Mouse (Mus musculus) MEL (cell line): ENCODE data around the gene Dnajc11. TPM values are rescaled to one million over a fixed set of nuclear protein-coding genes. Genes with fewer than 3 reads are reported as not detected.

Experiments
- DNase-seq: peaks from one replicate; pipeline ENCODE4 v3.0.0; 2011; ENCODE audit warnings: low read depth, low spot score
- H3K27ac ChIP-seq: 2 replicates; pipeline ENCODE4 v1.5.1; 2012; ENCODE audit warnings: low read depth, mild to moderate bottlenecking, control low read depth, low read length, moderate library complexity; ENCODE audit not compliant: control insufficient read depth
- H3K27me3 ChIP-seq, 2 experiments: fragments of 150-350 bp in 1 of 2; sonication (generic) in 1 of 2; 2 replicates each; pipeline ENCODE4 v1.6.1; 2012; ENCODE audit warnings: low read length in 2 of 2, mild to moderate bottlenecking in 2 of 2, improper control_type of control experiment in 1 of 2, moderate library complexity in 1 of 2; ENCODE audit not compliant: insufficient read depth in 2 of 2, control insufficient read depth in 1 of 2
- H3K36me3 ChIP-seq, 2 experiments: 2 replicates each; pipeline ENCODE4 v1.6.1; 2012 to 2014; ENCODE audit warnings: low read length in 2 of 2, improper control_type of control experiment in 1 of 2, inconsistent platforms in 1 of 2, mild to moderate bottlenecking in 1 of 2; ENCODE audit not compliant: insufficient read depth in 2 of 2, control insufficient read depth in 1 of 2
- H3K4me1 ChIP-seq, 2 experiments: fragments of 150-350 bp in 1 of 2; sonication (generic) in 1 of 2; 2 replicates each; pipeline ENCODE4 v1.6.1; 2012; ENCODE audit warnings: low read length in 2 of 2, improper control_type of control experiment in 1 of 2, mild to moderate bottlenecking in 1 of 2; ENCODE audit not compliant: insufficient read depth in 2 of 2, control insufficient read depth in 1 of 2
- H3K4me3 ChIP-seq, 2 experiments: fragments of 150-350 bp in 1 of 2; sonication (generic) in 1 of 2; 2 replicates each; pipeline ENCODE4 v1.5.1; 2012; ENCODE audit warnings: low read depth in 2 of 2, low read length in 2 of 2, mild to moderate bottlenecking in 2 of 2, moderate library complexity in 2 of 2, control low read depth in 1 of 2, improper control_type of control experiment in 1 of 2; ENCODE audit not compliant: control insufficient read depth in 1 of 2, insufficient read depth in 1 of 2
- H3K79me2 ChIP-seq: 2 replicates; pipeline ENCODE4 v1.6.1; 2012; ENCODE audit warnings: mild to moderate bottlenecking, low read length, moderate library complexity; ENCODE audit not compliant: control insufficient read depth, poor library complexity, insufficient read depth
- H3K9ac ChIP-seq: 2 replicates; pipeline ENCODE4 v1.6.1; 2012; ENCODE audit warnings: low read depth, mild to moderate bottlenecking, control low read depth, low read length, moderate library complexity; ENCODE audit not compliant: control insufficient read depth, poor library complexity, severe bottlenecking
- H3K9me3 ChIP-seq: fragments of 150-350 bp; sonication (generic); replicated peaks from 2 replicates; pipeline ENCODE4 v1.6.1; 2012; ENCODE audit warnings: mild to moderate bottlenecking, low read length, improper control_type of control experiment, moderate library complexity; ENCODE audit not compliant: insufficient read depth
- BHLHE40 ChIP-seq: IDR thresholded peaks from 2 replicates; pipeline ENCODE4 v1.6.1; 2012; ENCODE audit warnings: low read depth, mild to moderate bottlenecking, inconsistent platforms, low read length, improper control_type of control experiment, borderline replicate concordance
- CHD1 ChIP-seq: IDR thresholded peaks from 2 replicates; pipeline ENCODE4 v1.6.1; 2012; ENCODE audit warnings: low read depth, mild to moderate bottlenecking, inconsistent platforms, low read length, improper control_type of control experiment
- CHD2 ChIP-seq: IDR thresholded peaks from 2 replicates; pipeline ENCODE4 v1.6.1; 2011; ENCODE audit warnings: low read length, improper control_type of control experiment
- CTCF ChIP-seq, 3 experiments: IDR thresholded peaks in 2 of 3; conservative IDR thresholded peaks in 1 of 3; 2 replicates each; pipeline ENCODE4 v1.5.1; 2011 to 2012; ENCODE audit warnings: low read length in 3 of 3, low read depth in 2 of 3, mild to moderate bottlenecking in 2 of 3, improper control_type of control experiment in 1 of 3, inconsistent platforms in 1 of 3, mixed read lengths in 1 of 3, moderate library complexity in 1 of 3; ENCODE audit not compliant: control insufficient read depth in 1 of 3, insufficient read depth in 1 of 3, poor library complexity in 1 of 3, severe bottlenecking in 1 of 3
- ELF1 ChIP-seq: IDR thresholded peaks from 2 replicates; pipeline ENCODE4 v1.6.1; 2014; ENCODE audit warnings: low read depth, mild to moderate bottlenecking, inconsistent platforms, low read length, improper control_type of control experiment, moderate library complexity
- EP300 ChIP-seq, 2 experiments: IDR thresholded peaks; 2 replicates each; pipeline ENCODE4 v1.6.1; 2011; ENCODE audit warnings: improper control_type of control experiment in 2 of 2, low read length in 2 of 2, low read depth in 1 of 2, mild to moderate bottlenecking in 1 of 2
- ETS1 ChIP-seq: IDR thresholded peaks from 2 replicates; pipeline ENCODE4 v1.6.1; 2012; ENCODE audit warnings: low read depth, mild to moderate bottlenecking, inconsistent platforms, low read length, improper control_type of control experiment, moderate library complexity
- GABPA ChIP-seq: IDR thresholded peaks from 2 replicates; pipeline ENCODE4 v1.6.1; 2012; ENCODE audit warnings: low read depth, mild to moderate bottlenecking, inconsistent platforms, low read length, improper control_type of control experiment, moderate library complexity
- GATA1 ChIP-seq: IDR thresholded peaks from 2 replicates; pipeline ENCODE4 v1.6.1; 2011; ENCODE audit warnings: low read depth, low read length, improper control_type of control experiment
- HCFC1 ChIP-seq: IDR thresholded peaks from 2 replicates; pipeline ENCODE4 v1.6.1; 2012; ENCODE audit warnings: low read depth, mild to moderate bottlenecking, inconsistent platforms, low read length, improper control_type of control experiment, moderate library complexity
- JUND ChIP-seq: IDR thresholded peaks from 2 replicates; pipeline ENCODE4 v1.6.1; 2011; ENCODE audit warnings: low read depth, mild to moderate bottlenecking, improper control_type of control experiment, low read length
- KAT2A ChIP-seq: conservative IDR thresholded peaks from 2 replicates; pipeline ENCODE4 v1.6.1; 2012; ENCODE audit warnings: low read depth, low read length, improper control_type of control experiment, inconsistent platforms
- MAFK ChIP-seq: IDR thresholded peaks from 2 replicates; pipeline ENCODE4 v1.6.1; 2011; ENCODE audit warnings: low read depth, mild to moderate bottlenecking, low read length, improper control_type of control experiment, borderline replicate concordance
- MAX ChIP-seq: IDR thresholded peaks from 2 replicates; pipeline ENCODE4 v1.6.1; 2011; ENCODE audit warnings: low read length, improper control_type of control experiment
- MAZ ChIP-seq: IDR thresholded peaks from 2 replicates; pipeline ENCODE4 v1.6.1; 2012; ENCODE audit warnings: low read depth, mild to moderate bottlenecking, inconsistent platforms, low read length, improper control_type of control experiment
- MEF2A ChIP-seq: IDR thresholded peaks from 2 replicates; pipeline ENCODE4 v1.6.1; 2014; ENCODE audit warnings: low read depth, mild to moderate bottlenecking, inconsistent platforms, low read length, improper control_type of control experiment; ENCODE audit not compliant: poor library complexity, insufficient replicate concordance, severe bottlenecking; ENCODE audit errors: extremely low read depth
- MXI1 ChIP-seq: IDR thresholded peaks from 2 replicates; pipeline ENCODE4 v1.6.1; 2011; ENCODE audit warnings: mild to moderate bottlenecking, low read depth, low read length, improper control_type of control experiment
- MYB ChIP-seq: IDR thresholded peaks from 2 replicates; pipeline ENCODE4 v1.6.1; 2011; ENCODE audit warnings: mild to moderate bottlenecking, low read depth, low read length, improper control_type of control experiment
- MYC ChIP-seq: IDR thresholded peaks from 2 replicates; pipeline ENCODE4 v1.6.1; 2011; ENCODE audit warnings: low read depth, mild to moderate bottlenecking, low read length, improper control_type of control experiment, moderate library complexity
- NRF1 ChIP-seq: IDR thresholded peaks from 2 replicates; pipeline ENCODE4 v1.6.1; 2014; ENCODE audit warnings: low read depth, mild to moderate bottlenecking, inconsistent platforms, low read length, improper control_type of control experiment, moderate library complexity; ENCODE audit not compliant: poor library complexity, insufficient read depth, severe bottlenecking
- POLR2A ChIP-seq, 2 experiments: IDR thresholded peaks; 2 replicates each; pipeline ENCODE4 v1.6.1; 2011 to 2012; ENCODE audit warnings: low read length in 2 of 2, mild to moderate bottlenecking in 2 of 2, control low read depth in 1 of 2, improper control_type of control experiment in 1 of 2, low read depth in 1 of 2, moderate library complexity in 1 of 2; ENCODE audit not compliant: control insufficient read depth in 1 of 2, insufficient read depth in 1 of 2, poor library complexity in 1 of 2
- POLR2AphosphoS2 ChIP-seq: IDR thresholded peaks from 2 replicates; pipeline ENCODE4 v1.6.1; 2011; ENCODE audit warnings: low read length, improper control_type of control experiment
- POLR2AphosphoS5 ChIP-seq: IDR thresholded peaks from 2 replicates; pipeline ENCODE4 v1.6.1; 2012; ENCODE audit warnings: low read depth, borderline replicate concordance, mild to moderate bottlenecking, inconsistent platforms, low read length, moderate library complexity, mixed read lengths
- RAD21 ChIP-seq: IDR thresholded peaks from 2 replicates; pipeline ENCODE4 v1.6.1; 2011; ENCODE audit warnings: mild to moderate bottlenecking, low read depth, low read length, improper control_type of control experiment
- RCOR1 ChIP-seq: IDR thresholded peaks from 2 replicates; pipeline ENCODE4 v1.6.1; 2012; ENCODE audit warnings: low read depth, mild to moderate bottlenecking, inconsistent platforms, low read length, improper control_type of control experiment
- SIN3A ChIP-seq: IDR thresholded peaks from 2 replicates; pipeline ENCODE4 v1.6.1; 2012; ENCODE audit warnings: low read length, improper control_type of control experiment, inconsistent platforms
- SMC3 ChIP-seq: IDR thresholded peaks from 2 replicates; pipeline ENCODE4 v1.6.1; 2011; ENCODE audit warnings: low read depth, low read length, improper control_type of control experiment
- TAL1 ChIP-seq: IDR thresholded peaks from 2 replicates; pipeline ENCODE4 v1.6.1; 2012; ENCODE audit warnings: mild to moderate bottlenecking, inconsistent platforms, low read length, moderate library complexity, mixed read lengths
- TBP ChIP-seq: IDR thresholded peaks from 2 replicates; pipeline ENCODE4 v1.8.0; 2011; ENCODE audit warnings: low read depth, low read length, improper control_type of control experiment
- TCF12 ChIP-seq: IDR thresholded peaks from 2 replicates; pipeline ENCODE4 v1.6.1; 2014; ENCODE audit warnings: low read depth, mild to moderate bottlenecking, inconsistent platforms, low read length, improper control_type of control experiment, moderate library complexity
- UBTF ChIP-seq: IDR thresholded peaks from 2 replicates; pipeline ENCODE4 v1.6.1; 2012; ENCODE audit warnings: low read depth, mild to moderate bottlenecking, inconsistent platforms, low read length, improper control_type of control experiment, moderate library complexity, borderline replicate concordance; ENCODE audit not compliant: insufficient read depth
- USF1 ChIP-seq: IDR thresholded peaks from 2 replicates; pipeline ENCODE4 v1.6.1; 2014; ENCODE audit warnings: low read depth, mild to moderate bottlenecking, inconsistent platforms, low read length, improper control_type of control experiment, moderate library complexity
- USF2 ChIP-seq, 2 experiments: IDR thresholded peaks; 2 replicates each; pipeline ENCODE4 v1.6.1; 2011 to 2012; ENCODE audit warnings: improper control_type of control experiment in 2 of 2, low read length in 2 of 2, borderline replicate concordance in 1 of 2, inconsistent platforms in 1 of 2, low read depth in 1 of 2, mild to moderate bottlenecking in 1 of 2; ENCODE audit not compliant: insufficient read depth in 1 of 2
- ZKSCAN1 ChIP-seq: IDR thresholded peaks from 2 replicates; pipeline ENCODE4 v1.6.1; 2012; ENCODE audit warnings: low read depth, mild to moderate bottlenecking, inconsistent platforms, low read length, improper control_type of control experiment, moderate library complexity
- ZMIZ1 ChIP-seq: IDR thresholded peaks from 2 replicates; pipeline ENCODE4 v1.6.1; 2012; ENCODE audit warnings: low read depth, mild to moderate bottlenecking, inconsistent platforms, low read length, improper control_type of control experiment, moderate library complexity
- ZNF384 ChIP-seq: IDR thresholded peaks from 2 replicates; pipeline ENCODE4 v1.6.1; 2012; ENCODE audit warnings: low read depth, mild to moderate bottlenecking, inconsistent platforms, low read length, improper control_type of control experiment
- polyA plus RNA-seq, 2 experiments: library from polyadenylated mRNA; stranded (reverse) in 1 of 2; unstranded in 1 of 2; fragments of >175 nt in 1 of 2; fragments of >200 nt in 1 of 2; gene quantifications; 2 replicates each; pipeline versions ENCODE4 v1.2.1 to v1.2.4; 2012; ENCODE audit warnings: low replicate concordance in 2 of 2, low read depth in 1 of 2; ENCODE audit not compliant: insufficient read length in 2 of 2, insufficient read depth in 1 of 2, missing spikeins in 1 of 2
- total RNA-seq: library from RNA; depleted of rRNA; stranded (reverse); fragments of 300-350 nt; gene quantifications from 2 replicates; pipeline ENCODE4 v1.2.3, GENCODE M21; 2012

Gene Dnajc11
- total and polyA plus RNA-seq, 3 experiments, result 128 to 278 (median 157) TPM

DNA sequence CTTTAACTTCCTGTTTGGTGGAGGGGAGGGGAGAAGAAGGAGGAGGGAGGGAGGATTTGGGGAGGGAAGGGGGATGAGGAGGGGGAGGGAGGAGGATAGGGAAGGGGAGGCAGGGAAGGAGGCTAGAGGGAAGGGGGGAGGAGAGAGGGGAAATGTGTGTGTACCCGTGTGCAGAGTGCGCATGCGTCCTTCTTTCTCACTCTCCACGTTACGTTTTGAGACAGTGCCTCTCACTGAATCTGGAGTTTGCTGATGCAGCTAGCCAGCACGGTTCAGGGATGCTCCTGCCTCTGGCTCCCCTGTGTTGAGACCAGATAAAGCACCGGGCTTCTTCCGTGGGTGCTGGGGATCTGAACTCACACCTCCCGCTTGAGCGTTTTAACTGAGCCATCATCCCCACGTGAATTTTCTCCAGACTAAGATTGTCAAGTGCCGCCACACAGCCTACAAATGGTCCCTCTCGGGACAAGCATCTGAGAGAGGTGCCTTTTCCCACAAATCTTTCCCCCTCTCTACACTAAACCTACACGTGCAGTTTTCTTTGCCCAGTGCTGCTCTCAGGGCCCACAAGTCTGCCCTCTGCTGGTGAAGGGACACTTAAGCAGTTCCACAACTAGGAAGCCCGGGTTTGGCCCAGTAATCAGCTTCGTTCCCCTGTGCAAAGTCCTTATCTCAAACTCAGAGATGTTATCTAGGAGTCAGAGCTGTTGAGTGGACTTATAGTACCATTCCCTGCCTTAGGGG, 13.4 kb upstream of the Dnajc11 start:
- Histone ChIP-seq H3K79me2 (no peaks in the 10 kb centered on the region), H3K36me3 (no peaks in the 10 kb centered on the region), H3K4me3 (no peak overlapping the region), H3K9ac (no peak overlapping the region), H3K27ac (no peak overlapping the region), H3K4me1 (peaks cover 0 to 4% of the 10 kb centered on the region in 2 experiments; a peak in 1 of 4 replicates), H3K9me3 (no peaks in the 10 kb centered on the region), H3K27me3 (no peaks in the 10 kb centered on the region)
- peak; percentile 57 for DNase-seq
- no peak for TF ChIP-seq ELF1
- TF ChIP-seq USF1, result no peak
- 0 out of 2 replicates have a peak, but pooled peaks have one; percentile 20 for TF ChIP-seq MYC
- TF ChIP-seq POLR2A (IDR thresholded peaks at IDR 0.05; ENCODE audit: control insufficient read depth in 1 of 2, insufficient read depth in 1 of 2, low read depth in 1 of 2, low read length in 2 of 2, poor library complexity in 1 of 2), result no peak
- no peak for TF ChIP-seq SIN3A
- no peak for TF ChIP-seq TCF12
- TF ChIP-seq JUND, result no peak
- TF ChIP-seq USF2 (IDR thresholded peaks at IDR 0.05; ENCODE audit: borderline replicate concordance in 1 of 2, insufficient read depth in 1 of 2, low read depth in 1 of 2, low read length in 2 of 2), result no peak
- TF ChIP-seq CTCF (IDR thresholded peaks at IDR 0.05 in 2 of 3, conservative IDR thresholded peaks at IDR 0.05 in 1 of 3; ENCODE audit: control insufficient read depth in 1 of 3, insufficient read depth in 1 of 3, low read depth in 2 of 3, low read length in 3 of 3, poor library complexity in 1 of 3, severe bottlenecking in 1 of 3), result peak; percentile 63 to 76 (median 64)
- no peak for TF ChIP-seq RCOR1
- TF ChIP-seq TBP, result no peak
- TF ChIP-seq RAD21, result peak; percentile 41
- TF ChIP-seq CHD2, result no peak
- TF ChIP-seq ZMIZ1, result no peak
- TF ChIP-seq MAX, result no peak
- TF ChIP-seq MAFK, result no peak
- no peak for TF ChIP-seq KAT2A
- no peak for TF ChIP-seq MYB
- TF ChIP-seq SMC3, result peak; percentile 69
- TF ChIP-seq CHD1, result no peak
- TF ChIP-seq MEF2A, result no peak
- TF ChIP-seq BHLHE40, result peak; percentile 9; the same call in 1 of the 2 replicates
- no peak for TF ChIP-seq MAZ
- TF ChIP-seq POLR2AphosphoS2, result no peak
- peak; percentile 20; the same call in 1 of the 2 replicates for TF ChIP-seq GATA1
- TF ChIP-seq POLR2AphosphoS5, result no peak
- no peak for TF ChIP-seq GABPA
- TF ChIP-seq EP300 (IDR thresholded peaks at IDR 0.05; ENCODE audit: low read depth in 1 of 2, low read length in 2 of 2), result no peak
- no peak for TF ChIP-seq ETS1
- no peak for TF ChIP-seq HCFC1
- no peak for TF ChIP-seq MXI1
- no peak for TF ChIP-seq NRF1
- no peak for TF ChIP-seq ZNF384
- no peak for TF ChIP-seq TAL1
- TF ChIP-seq UBTF, result no peak
- TF ChIP-seq ZKSCAN1, result no peak
